Mouse (Mus musculus) myocyte (in vitro differentiated cells): Measurements from ENCODE around the gene Psmb11.

ENCODE experiments used
- MAX ChIP-seq: IDR thresholded peaks from one replicate; pipeline ENCODE4 v1.6.1; 2011; ENCODE audit warnings: low read depth, mild to moderate bottlenecking, control low read depth
- POLR2A ChIP-seq: IDR thresholded peaks from one replicate; pipeline ENCODE4 v1.6.1; 2011; ENCODE audit warnings: low read depth, mild to moderate bottlenecking, control low read depth, moderate library complexity; ENCODE audit not compliant: insufficient read length
- POLR2AphosphoS2 ChIP-seq: IDR thresholded peaks from one replicate; pipeline ENCODE4 v1.6.1; 2011; ENCODE audit warnings: low read depth, control low read depth; ENCODE audit not compliant: insufficient read length
- REST ChIP-seq: IDR thresholded peaks from one replicate; pipeline ENCODE4 v1.6.1; 2011; ENCODE audit warnings: mild to moderate bottlenecking, control low read depth, moderate library complexity; ENCODE audit not compliant: insufficient read depth, insufficient read length
- USF1 ChIP-seq: IDR thresholded peaks from one replicate; pipeline ENCODE4 v1.6.1; 2011; ENCODE audit warnings: low read depth, mild to moderate bottlenecking, control low read depth, moderate library complexity

DNA sequence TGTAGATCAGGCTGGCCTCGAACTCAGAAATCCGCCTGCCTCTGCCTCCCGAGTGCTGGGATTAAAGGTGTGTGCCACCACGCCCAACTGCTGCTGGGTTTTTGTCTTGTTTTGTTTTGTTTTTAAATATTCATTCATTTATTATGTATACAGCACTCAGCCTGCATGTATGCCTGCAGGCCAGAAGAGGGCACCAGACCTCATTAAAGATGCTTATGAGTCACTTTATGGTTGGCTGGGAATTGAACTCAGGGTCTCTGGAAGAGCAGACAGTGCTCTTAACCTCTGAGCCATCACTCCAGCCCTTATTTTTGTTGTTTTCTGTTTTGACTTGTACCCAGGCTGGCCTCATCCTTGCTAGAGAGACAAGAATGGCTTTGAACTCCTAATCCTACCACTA, 11.3 kb upstream of the Psmb11 start:
- TF ChIP-seq POLR2AphosphoS2 (no peak), POLR2A (no peak), USF1 (no peak), MAX (no peak), REST (no peak)
